Mouse (Mus musculus): ENCODE measurements at regions not wholly inside any gene's neighbourhood (a gene's known extent, or its start where the extent isn't known, plus 50 kb on each side); places are given as distances from the start of the nearest gene placed in this dataset.
"Not testable (repeated sequence)": the region's sequence is repeated elsewhere in the genome, so short reads cannot be mapped to it uniquely, and the experiment has no call there.

DNA sequence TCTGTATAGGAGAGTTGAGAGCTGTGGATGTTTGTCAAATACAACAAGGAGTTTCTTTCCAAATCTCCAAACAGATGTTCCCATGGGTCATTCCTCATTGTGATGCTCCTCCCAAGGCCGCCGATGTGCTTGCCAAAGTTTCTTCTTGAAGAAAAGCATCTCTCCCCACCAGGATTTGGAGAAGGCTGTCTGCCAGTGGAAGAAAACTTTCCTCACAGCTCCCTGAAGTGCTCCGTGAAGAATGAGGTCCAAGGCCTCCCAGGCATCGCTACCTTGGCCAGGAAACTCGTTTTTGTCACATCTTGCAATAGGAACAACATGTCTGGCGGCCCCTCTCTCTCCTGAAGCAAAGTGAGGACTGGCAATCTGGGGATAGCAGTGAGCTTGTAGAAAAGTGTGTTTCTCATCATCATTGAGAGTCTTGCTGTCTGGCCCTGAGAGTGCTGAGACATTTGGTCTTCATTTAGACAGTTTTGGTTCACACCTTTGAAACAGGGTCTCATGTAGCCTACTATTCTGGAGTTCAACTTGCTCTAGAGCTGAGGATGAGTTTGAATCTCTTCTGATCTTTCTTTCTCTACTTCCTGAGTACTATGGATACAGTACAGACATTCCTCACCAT, 386.9 kb upstream of the Klhl29 start:
- CTCF ChIA-PET = no interaction called here

DNA sequence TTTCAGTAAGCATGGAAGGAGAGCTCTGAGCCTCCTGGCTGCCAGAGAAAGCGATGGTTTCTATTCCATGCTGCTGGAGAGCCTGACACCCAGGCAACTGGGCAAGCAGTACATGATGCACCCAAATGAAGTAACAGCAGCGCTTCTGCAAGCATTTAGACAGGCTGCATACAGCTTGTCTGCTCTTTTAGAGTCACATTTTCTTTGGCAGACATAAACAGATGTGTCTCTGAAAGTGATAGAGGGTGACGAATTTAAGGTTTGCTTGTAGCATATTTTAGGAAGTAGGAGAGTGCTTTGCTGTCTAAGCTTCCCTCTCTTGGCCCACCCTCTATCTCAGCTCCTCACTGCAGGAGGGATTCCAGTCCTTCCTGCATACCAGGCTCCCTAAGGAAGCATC, 384.0 kb upstream of the Klhl29 start:
- CTCF ChIA-PET = no interaction called here

DNA sequence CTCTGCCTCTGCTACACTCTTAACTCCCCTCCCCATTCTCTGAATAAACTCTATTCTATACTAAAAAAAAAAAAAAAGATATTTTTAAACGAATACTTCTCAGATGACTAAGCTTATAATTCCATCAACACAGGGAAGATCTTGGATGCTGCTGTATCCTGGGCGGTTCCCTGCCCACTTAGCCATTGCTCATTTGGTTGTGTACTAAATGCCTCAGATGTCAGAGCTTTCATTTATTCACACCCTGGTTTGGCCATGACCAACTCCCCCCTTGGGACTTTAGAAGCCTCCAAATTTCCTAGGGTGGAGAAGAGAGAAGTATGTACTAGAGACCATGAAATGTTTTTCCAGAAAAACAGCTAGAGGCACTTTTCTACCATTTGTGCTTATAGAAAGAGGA, 382.3 kb upstream of the Klhl29 start:
- CTCF ChIA-PET = no interaction called here

DNA sequence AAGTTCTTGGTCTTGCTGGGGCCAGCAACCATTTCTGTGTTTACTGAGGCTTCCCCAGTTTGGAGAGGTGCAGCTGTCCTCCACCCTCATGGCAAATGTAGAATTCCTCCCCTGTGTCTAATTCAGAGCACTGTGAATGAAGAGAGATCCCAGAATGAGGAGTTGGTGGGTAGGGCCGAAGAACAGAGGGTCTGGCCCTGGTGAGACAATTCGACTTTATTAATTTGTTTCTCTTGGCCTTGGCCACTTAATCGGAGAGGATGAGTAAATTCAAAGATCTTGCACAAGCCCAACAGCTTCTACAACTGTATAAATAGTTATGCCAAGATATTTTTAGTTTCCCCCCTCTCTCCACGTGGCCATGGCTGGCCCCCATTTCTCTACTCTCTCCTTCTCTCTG, 381.9 kb upstream of the Klhl29 start:
- CTCF ChIA-PET = no interaction called here

DNA sequence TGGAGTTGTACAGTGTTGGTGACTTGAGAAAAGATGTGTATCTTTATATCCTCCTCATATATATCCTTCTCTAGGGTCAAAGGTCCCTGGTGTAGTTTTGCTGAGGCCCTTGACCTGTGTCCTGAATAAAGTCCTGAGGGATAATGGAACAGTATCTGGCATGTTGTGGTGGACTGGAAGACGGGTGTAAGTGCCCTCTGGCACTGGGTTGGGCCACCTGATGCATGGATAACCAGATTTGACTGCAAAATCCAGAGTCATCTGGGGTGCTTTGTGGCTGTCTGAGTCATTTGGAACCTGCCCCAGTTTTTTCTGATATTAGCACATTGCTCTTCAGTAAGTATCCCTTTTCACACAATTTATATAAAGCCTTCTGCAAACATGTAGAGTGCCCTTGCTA, 378.3 kb upstream of the Klhl29 start:
- CTCF ChIA-PET = no interaction called here

DNA sequence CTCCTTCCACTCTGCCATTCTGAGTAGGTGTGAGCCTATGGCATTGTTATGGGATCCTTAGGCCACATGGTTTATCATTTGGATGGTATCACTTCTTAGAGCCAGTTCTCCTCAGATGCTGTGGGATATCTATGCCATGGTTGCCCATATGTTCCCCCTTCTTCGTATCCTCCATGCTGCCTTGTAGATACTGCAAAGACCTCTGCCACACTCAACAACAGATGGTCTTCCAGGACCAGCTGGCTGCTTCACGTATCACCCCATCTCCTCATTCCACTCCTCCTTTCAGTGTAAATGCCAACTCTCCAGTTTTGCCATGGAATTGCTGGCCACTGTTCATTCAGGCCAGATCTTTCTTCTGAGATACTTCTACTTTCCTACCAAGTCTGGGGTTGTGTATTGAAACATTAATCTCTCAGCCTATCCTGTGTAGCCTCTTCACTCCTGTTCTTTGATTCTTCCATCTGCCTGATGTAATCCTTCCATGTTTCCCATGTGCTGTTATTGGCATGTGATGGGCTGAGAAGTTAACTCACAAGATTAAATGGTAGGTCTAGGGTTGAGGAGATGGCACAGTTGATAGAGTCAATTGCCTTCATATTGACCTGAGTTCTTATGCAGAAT, 368.7 kb upstream of the Klhl29 start:
- CTCF ChIA-PET = no interaction called here

DNA sequence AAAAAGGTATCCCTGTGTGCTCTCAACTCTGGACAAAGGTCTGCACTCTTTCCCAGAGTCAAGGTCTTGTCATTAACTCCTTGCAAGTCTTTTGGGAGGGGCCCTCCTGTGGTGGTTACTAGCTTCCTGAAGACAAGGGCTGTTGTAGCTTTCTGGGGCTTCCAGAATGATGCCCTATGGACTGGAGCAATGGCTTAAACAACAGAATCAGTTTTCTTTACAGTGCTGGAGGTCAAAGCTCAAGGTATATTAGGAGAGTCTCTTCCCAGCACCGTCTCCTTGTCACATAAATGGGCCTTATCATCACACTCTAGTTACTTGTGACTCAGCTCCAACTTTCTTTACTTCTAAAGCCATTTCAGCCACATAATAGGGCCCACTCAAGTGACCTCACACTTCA, 360.6 kb upstream of the Klhl29 start:
- CTCF ChIA-PET = no interaction called here

DNA sequence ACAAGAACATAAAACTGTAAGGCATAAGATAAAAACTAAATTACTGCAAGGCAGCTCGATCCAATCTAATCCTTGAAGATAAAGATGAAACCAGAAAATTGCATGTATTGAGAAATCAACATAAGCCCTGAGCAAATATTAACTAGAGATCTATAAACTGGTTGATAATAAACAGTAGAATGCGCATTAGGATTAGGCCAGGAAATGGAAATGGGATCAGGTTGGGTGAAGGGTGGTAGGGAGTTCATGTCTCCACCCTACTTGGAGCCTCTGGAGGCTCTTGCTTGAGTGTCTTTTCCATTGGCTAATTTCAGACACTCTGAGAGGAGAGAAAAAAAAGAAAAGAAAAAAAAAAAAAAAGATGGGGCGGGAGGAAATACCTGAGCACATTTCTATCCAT, 359.4 kb upstream of the Klhl29 start:
- CTCF ChIA-PET = no interaction called here

DNA sequence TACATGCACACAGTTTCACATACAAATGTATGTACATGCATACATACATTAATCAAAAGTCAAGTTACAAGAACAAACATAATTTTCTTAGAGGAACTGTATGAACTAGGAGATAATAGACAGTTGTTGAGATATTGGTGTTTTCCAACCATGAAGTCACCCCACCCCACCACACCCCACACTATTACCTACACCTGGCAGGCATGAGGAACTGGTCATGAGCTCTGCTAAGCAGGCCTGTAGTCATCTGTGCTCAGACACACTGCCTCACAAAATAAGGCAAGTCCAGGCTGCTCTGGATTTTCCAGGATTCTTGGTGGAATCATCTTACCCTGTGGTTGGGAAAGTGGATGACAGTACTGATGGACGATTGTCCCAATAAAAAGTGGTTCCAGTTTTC, 347.6 kb upstream of the Klhl29 start:
- CTCF ChIA-PET = no interaction called here

DNA sequence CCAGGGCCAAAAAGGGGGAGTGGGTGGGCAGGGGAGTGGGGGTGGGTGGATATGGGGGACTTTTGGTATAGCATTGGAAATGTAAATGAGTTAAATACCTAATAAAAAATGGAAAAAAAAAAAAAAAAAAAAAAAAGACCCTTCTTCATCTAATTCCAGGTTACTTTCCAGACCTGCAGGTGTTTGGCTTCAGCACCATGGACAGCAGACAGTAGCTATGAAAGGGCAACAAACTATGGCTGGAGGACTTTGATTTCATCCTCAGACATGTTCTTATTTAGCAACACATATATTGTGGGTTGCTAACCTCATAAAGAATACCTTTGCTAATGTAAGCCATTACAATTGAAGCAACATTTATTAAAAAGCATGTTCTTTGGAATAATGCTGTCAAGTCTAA, 342.0 kb upstream of the Klhl29 start:
- CTCF ChIA-PET = not testable (repeated sequence)

DNA sequence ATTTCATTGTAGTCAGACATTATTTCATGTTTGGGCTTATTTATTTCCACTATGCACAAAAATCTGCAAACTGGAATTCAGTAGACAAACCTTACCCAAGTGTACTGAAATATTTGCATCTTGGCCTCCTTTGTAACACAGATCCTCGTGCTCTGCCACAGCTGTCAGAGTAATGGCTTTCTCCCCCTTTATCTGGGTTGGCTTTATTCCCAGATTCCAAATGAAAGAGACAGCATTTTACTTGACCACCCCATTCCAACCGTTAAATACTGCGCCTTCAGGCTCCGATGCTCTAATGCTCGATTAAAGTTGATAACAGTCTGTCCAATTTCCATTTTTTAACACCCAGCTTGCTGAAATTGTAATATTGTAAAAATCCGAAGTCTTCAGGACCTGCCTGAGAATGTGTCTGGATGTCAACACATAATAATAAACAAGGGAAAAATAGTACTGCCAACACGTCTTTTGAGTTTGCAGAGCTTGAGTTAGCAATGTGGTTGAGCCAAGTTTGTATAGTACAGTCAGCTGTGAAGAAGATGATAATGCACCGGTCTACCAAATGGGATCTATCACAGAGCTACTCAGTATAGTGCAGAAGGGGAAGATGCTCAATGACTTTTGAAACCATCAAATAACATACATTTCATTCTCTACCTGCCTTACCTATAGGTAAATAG, 323.4 kb upstream of the Klhl29 start:
- CTCF ChIA-PET = no interaction called here

DNA sequence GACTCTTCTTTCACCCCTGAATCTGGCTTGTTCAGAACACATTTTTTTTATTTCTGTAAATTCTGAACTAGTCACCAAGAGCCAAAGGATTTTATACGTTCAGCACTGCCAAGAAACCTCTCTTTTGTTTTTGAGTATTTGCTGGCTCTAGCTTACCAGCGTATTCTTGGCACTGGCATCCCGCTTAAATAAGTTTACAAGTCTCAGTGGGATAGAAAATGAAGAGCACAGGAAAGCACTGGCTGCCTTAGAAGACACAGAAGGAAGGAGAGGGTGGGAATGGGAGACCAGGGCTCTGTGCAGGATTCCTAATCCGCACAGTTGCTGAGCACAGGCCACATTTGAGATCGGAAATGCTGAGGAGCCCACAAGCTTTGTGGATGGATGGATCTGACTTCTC, 306.7 kb upstream of the Klhl29 start:
- CTCF ChIA-PET = no interaction called here

DNA sequence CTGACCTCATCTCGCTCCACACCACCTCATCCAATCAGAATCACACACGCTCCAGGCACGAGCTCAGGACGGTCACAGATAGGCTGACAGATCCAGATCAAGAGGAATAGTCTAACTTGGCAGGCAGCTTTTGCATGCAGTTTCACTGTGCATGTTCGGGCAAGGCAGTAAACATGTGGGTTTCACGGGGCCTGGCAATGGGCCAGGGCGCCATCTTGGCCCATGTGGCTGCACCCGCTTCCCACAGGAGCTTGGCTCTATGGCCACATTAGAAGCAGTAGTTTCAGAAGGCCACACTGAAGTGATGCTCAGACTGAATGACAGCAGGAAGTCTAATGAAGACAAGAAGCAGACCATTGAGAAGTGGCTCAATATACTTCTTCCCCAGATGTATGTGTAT, 302.6 kb upstream of the Klhl29 start:
- CTCF ChIA-PET = not testable (repeated sequence)

DNA sequence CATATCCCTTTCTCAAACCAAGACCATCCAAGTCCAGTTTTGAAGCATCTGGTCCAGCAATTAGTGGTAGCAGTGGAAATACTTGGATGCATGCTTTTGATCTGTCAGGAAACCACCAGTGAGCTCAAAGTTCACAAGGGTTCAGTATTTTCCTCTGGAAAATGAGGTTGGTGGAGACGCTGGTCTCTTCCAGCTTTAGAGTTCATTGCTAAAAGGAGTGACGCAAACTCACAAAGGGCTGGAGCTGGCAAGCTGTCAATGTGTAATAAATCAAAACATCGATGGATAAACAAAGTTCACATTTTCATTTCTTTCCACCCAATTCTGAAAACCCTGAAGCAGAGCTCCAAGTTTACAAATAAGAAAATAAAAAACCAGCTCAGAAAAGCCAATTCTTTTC, 293.0 kb upstream of the Klhl29 start:
- CTCF ChIA-PET = no interaction called here

DNA sequence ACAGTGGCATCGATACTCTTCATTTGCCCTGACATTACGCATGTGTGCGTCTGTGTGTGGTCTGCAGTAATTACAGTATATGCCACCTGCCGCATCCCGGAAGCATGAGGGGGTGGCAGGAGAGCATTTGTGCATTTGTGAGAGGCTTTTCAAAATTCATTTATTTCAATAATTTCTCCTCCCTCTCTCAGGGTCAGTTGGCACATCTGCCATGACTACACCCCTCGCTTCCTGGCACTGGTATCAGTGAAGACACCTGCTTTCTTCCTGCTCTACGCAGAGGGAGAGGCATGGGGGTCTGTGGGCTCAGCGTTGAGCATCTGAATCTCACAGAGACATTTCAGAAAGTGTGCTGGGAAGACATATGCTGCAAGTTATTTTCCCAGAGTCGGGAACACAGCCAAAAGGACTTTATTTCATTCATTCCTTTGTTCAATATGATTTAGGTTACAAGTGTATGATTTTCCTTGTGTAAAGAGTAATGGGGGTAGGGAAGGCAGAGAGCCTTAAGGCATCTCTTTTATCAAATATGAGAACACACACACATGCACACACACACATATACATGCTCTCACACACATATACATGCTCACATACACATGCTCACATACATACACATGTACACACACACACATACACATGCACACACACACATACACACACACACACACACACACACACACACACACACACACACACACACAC, 262.2 kb upstream of the Klhl29 start:
- CTCF ChIA-PET = no interaction called here

DNA sequence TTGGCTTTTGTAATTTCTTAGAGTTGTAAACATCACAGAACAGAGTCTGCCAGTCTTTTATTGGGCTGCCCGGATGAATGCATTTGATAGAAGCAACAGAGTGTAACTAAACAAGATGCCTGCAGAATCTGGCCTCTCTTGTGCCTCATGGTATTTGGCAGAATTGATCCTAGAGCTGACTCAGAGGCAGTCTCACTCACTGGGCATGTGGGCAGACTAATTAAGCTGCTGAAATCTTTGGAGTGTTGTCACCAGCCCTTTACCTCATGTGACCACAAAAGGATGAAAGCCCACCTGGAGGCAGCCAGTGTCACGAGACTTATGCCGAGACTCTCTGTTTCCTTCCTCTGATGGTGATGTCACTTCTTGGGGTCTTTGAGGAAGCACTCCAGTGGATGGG, 258.5 kb upstream of the Klhl29 start:
- CTCF ChIA-PET = no interaction called here

DNA sequence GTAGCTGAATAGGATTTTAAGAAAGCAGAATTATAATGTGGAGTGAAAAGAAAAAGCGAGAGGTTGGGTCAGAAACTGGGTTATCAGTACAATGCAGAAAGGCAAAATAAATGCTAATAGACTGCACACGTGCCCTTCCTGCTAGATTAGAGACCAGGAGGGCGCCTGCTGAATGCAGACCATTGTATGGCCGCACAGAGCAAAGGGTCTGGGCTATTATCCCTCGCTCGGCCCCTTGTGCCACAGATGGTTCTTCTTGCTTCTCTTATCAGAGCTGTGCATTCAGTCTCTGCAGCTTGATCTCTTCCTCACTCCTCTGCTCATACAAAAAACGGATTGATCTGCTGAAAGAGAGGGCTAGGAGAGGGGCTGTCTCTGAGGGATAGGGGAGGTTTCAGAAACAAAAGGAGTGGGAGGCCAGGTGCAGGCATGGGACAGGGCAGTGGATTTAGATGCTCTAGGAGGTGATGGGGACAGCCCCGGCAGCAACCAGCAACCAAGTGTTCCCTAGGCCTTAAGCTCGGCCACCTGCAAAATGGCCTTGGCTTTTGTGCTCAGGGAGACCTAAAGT, 225.7 kb upstream of the Klhl29 start:
- CTCF ChIA-PET = no interaction called here

DNA sequence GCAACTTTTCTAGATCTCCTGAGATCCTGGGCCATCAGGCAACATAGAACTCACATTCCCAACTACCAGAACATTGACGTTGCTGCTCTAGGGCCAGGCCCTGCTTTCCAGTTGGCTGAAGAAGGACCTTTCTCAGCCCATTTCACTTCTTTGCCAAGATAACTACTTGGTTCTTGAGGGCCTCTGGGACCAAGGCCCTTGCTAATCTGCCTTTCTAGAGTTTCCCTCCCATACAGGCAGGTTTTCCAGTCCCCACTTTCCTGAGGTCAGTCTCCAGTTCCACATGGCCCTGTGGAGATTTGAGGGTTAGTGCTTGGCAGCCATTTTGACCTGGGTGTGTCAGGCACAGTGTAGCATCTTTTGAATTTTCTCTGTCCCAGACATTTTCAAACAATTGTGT, 223.9 kb upstream of the Klhl29 start:
- CTCF ChIA-PET = no interaction called here

DNA sequence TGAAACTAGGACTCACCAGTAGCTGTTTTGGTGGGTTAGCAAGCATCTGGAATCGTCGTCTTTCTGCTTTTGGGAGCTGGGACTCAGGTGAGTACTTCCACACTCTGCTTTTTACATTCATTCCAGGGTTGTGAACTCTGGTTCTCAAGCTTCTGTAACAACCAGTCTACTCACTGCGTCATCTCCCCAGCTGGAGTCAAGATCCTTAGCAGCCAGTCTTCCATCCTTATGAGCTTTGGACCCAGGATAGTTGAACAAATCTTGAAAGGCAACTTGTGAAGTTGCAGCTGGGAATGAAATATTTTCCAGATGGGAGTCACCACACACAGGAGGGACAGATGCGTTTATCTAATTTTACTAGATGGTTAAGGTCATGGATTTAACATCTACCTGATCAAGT, 223.5 kb upstream of the Klhl29 start:
- CTCF ChIA-PET = interaction anchor here (0.6 kb wide), 1 partner anchor 160 kb away, joined by 13 read pairs; no protein-coding TSS in a partner anchor

DNA sequence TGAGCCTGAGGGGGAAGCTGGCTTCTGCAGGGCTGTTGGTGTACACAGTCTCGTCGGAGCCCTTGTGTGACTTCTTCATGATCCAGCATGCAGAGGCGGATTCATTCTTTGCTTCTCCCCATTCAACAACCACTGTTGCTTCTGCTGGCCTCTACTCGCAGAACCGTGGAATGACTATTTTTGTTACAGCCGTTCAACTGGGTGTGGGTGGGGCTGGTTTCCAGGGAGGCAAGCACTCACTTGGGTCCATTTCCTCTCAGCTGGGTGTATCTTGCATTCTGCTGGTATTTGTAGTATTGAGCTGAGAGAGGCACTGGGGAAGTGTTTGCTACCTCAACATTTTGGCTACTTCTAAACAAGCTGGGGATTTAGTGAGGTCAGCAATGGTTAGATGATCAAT, 197.3 kb upstream of the Klhl29 start:
- CTCF ChIA-PET = no interaction called here

DNA sequence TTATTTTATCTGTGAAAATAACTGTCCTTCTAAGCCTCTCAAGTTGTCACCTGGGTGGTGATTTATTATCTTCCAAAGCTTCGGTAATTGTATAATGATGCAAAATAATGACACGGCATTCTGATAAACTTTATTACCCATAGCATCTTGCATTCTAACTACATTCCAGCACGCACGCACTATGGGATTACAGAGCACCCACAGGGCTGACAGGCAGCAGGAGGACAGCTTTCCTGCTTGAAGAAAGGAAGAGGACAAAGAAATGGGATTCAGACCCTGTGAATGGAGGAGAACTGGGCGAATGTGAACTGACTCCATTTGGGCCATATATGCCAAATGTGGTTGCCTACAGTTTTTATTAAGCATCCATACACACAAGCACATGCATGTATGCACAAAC, 193.5 kb upstream of the Klhl29 start:
- CTCF ChIA-PET = no interaction called here

DNA sequence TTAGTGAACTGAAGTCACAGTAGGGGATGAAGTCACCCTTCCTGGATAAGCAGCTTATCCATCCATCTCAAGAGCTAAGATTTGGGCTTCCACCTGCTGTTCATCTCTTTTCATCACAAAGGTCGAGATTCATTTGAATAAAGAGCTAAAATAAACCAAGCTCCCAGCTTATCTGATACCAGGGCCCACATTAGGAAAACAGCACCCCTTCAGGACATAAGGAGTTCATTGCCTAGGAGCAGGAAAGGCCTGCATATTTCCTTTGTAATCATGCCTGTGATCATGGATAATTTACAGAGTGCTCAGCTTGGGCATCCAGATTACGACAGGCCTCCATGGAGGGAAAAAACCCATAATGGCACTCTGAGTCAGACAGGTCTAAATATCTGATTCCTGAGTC, 190.7 kb upstream of the Klhl29 start:
- CTCF ChIA-PET = no interaction called here

DNA sequence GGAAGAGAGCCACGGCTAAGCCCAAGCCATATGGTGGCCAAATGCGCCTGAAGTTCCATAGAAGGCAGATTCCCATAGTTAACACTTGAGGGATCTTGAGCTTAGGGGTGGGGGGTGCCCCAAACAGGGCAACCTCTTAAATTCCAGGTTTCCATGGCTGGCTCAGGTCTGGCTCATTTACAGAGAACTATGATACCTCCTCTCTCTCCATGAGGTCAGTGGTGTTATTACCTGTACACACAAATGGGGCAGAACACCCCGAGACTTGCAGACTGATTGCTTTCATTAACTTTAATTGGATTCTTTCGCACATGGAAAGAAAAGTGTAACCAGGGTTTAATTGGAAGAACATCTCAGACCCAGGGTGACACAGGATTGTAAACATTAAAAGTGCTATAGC, 177.1 kb upstream of the Klhl29 start:
- CTCF ChIA-PET = no interaction called here
